Mouse (Mus musculus): ENCODE results near the gene Pnpt1. TPM values are rescaled to one million over a fixed set of nuclear protein-coding genes. Genes with fewer than 3 reads are reported as not detected.

Gene Pnpt1
- polyA plus RNA-seq (2015; fragmentation: Nextera tagmentation; extraction: Ambion mirVana): 25.1 and 26.9 TPM in 2 replicates

DNA sequence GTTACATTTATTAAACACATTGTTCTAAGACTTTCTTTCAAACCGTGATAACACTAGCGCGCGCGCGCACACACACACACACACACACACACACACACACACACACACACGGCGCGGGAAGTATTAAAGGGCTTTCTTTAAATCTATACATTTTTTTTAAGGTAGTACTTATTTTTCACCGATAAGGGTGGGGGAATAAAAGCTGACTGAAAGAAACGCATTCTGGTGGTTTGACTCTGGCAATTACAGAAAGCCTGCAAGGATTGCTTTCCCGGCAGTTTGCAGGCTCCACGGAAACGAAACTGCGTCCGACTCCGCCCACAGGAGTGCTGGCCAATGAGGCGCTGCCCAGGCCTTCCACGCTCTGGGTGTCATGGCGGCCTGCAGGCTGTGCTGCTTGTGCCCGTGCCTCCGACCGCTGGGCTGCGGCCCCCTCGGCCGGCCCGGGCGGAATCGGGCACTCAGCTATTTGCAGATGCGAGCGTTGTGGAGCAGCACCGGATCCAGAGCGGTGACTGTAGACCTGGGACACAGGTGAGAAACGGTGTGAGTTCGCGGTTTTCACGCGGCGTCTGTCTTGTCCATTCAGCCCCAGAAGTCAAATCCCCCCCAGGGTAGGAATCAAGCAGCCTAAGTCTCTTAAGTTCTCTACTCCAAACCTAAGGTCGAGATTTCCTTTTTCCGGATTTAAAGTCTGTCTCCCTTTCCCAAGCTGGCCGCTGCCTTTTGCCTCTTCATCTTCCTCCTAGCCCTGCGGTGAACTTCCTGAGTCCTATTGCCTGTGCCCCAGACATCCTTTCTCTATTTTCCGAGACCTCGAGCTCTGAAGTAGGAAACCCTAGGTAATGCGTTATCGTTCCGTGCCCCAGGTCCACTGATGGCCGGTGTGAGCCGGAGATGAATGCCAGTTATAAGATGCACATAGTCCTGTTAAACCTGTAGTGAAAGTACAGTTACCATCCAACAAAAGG lies at the start of gene Pnpt1:
Gene Pnpt1 (plus strand): TSS at position 360 of the 971 bp plus-strand sequence.
- Histone ChIP-seq H3K4me3 (peak within 1 kb of the TSS; percentile 98), H3K36me3 (peaks cover 17% of the 10 kb centered on the region), H3K9me3 (no peaks in the 10 kb centered on the region), H3K27me3 (no peaks in the 10 kb centered on the region), H3K9ac (peak within 1 kb of the TSS; percentile 87), H3K4me1 (replicated peaks) (peaks cover 10% of the 10 kb centered on the region), H3K4me2 (peak within 1 kb of the TSS; percentile 78), H3K27ac (replicated peaks) (peak within 1 kb of the TSS; percentile 82)
- ATAC-seq (ENCODE audit: low FRiP score, low read depth): peak; percentile 100
- WGBS: 5% methylated on average over 50 of the region's 50 CpGs

DNA sequence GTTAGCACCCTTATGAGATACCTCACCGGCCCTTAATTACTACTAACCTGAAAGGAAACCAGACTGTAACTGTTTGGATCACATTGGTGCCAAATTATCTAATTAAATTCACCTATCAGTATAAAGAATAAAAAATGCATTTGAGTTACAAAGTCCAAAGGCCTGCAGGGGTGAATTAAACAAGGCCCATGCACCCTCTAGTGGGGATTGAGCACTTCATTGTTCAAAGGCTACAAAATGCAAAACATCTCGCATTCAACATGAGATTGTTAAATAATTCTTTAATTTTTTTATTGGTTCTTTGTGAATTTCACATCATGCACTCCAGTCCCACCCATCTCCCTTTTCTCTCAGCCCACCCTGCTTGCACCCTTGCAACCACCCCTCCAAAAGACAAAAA lies 38.1 kb upstream of the Pnpt1 start:
- H3K27me3 ChIP-seq: no peaks in the 10 kb centered on the region
- H3K4me3 ChIP-seq: no peak overlapping the region
- H3K36me3 ChIP-seq: no peaks in the 10 kb centered on the region
- no peak for ATAC-seq (ENCODE audit: low FRiP score, low read depth)
- no peak overlapping the region for H3K4me2 ChIP-seq
- no peaks in the 10 kb centered on the region for H3K4me1 ChIP-seq (replicated peaks)
- no peaks in the 10 kb centered on the region for H3K9me3 ChIP-seq
- 86% methylated on average over 2 of the region's 2 CpGs for WGBS
- no peak overlapping the region for H3K9ac ChIP-seq
- no peak overlapping the region for H3K27ac ChIP-seq (replicated peaks)

DNA sequence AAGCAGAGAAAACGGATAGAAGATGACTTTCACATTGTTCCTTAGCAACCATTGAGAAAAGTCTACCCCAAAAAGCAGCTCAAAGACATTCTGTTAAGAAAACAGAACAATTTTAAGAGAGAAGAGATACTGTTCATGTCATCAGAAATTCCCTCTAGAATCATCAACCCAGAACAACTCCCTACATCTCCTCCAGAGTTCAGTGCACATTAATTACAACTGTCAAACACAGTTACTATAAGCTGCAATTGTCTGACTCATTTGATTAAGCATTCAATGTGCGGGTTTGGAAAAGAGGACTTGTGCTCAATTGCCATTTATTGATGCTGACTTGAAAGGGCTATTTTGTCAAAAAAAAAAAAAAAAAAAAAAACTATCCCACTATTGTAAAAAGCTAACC lies 31.6 kb upstream of the Pnpt1 start:
- Histone ChIP-seq H3K36me3 (no peaks in the 10 kb centered on the region), H3K9me3 (no peaks in the 10 kb centered on the region), H3K9ac (no peak overlapping the region), H3K4me1 (replicated peaks) (no peaks in the 10 kb centered on the region), H3K4me2 (no peak overlapping the region), H3K27ac (replicated peaks) (no peak overlapping the region), H3K27me3 (no peaks in the 10 kb centered on the region), H3K4me3 (no peak overlapping the region)
- ATAC-seq (ENCODE audit: low FRiP score, low read depth): no peak
- 19% methylated on average over 2 of the region's 2 CpGs for WGBS

DNA sequence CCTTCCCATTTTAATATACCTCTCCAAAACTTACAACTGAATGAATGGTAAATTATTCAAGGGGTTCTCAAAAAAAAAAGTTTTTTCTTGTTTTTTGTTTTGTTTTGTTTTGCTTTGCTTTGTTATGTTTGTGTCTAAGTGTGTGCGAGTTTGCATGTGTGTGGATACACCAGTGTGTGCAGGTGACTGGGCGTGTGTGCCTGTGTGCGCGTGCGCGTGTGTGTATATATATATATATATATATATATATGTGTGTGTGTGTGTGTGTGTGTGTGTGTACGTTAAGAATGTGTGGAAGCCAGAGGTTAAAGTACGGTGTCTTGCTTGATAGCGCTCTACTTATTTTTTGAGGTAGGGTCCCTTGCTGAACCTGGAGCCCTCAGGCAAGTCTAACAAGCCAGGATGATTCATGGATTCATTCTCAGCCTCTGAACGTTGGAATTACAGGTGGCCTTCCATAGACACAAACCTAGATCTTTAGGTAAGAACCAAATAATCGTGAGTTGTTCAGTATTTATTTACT lies 621 bp upstream of the Pnpt1 start:
- peaks cover 10% of the 10 kb centered on the region for H3K4me1 ChIP-seq (replicated peaks)
- ATAC-seq (ENCODE audit: low FRiP score, low read depth): peak; percentile 70
- WGBS: 60% methylated on average over 11 of the region's 11 CpGs
- H3K9me3 ChIP-seq: no peaks in the 10 kb centered on the region
- peak overlapping the region; percentile 98 for H3K4me3 ChIP-seq
- H3K27ac ChIP-seq (replicated peaks): peak overlapping the region; percentile 82
- no peaks in the 10 kb centered on the region for H3K27me3 ChIP-seq
- H3K9ac ChIP-seq: peak overlapping the region; percentile 87
- H3K36me3 ChIP-seq: peaks cover 15% of the 10 kb centered on the region
- H3K4me2 ChIP-seq: peak overlapping the region; percentile 78

GRCm38 (mm10) chr11:29140671-29141070 lies 10.1 kb downstream of the Pnpt1 start:
- no peaks in the 10 kb centered on the region for H3K9me3 ChIP-seq
- no peak for ATAC-seq (ENCODE audit: low FRiP score, low read depth)
- H3K36me3 ChIP-seq: peaks cover 38% of the 10 kb centered on the region
- 58% methylated on average over 1 of the region's 1 CpGs for WGBS
- no peak overlapping the region for H3K4me3 ChIP-seq
- no peaks in the 10 kb centered on the region for H3K4me1 ChIP-seq (replicated peaks)
- no peak overlapping the region for H3K4me2 ChIP-seq
- no peak overlapping the region for H3K9ac ChIP-seq
- no peaks in the 10 kb centered on the region for H3K27me3 ChIP-seq
- no peak overlapping the region for H3K27ac ChIP-seq (replicated peaks)

DNA sequence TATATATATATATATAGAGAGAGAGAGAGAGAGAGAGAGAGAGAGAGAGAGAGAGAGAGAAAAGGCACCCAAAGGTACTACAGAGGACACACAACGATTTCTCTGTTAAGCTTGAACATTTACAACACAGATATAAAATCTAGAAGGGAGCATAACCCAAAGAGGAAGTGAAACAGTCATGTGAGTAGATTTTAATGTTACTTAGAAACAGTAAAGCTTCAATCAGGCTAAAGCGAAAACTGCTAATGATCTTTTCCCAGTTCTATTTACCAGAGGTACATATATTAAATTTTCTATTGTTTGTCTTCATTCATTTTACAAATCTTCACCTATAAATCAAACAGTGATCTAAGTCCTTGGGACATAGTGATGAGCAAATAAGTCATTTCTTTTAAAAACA lies 18.4 kb downstream of the Pnpt1 start:
- Histone ChIP-seq H3K27ac (replicated peaks) (no peak overlapping the region), H3K4me1 (replicated peaks) (no peaks in the 10 kb centered on the region), H3K36me3 (peaks cover 43% of the 10 kb centered on the region), H3K27me3 (no peaks in the 10 kb centered on the region), H3K9me3 (no peaks in the 10 kb centered on the region), H3K9ac (no peak overlapping the region), H3K4me2 (no peak overlapping the region), H3K4me3 (no peak overlapping the region)
- WGBS: 93% methylated on average over 2 of the region's 2 CpGs
- no peak for ATAC-seq (ENCODE audit: low FRiP score, low read depth)

GRCm38 (mm10) chr11:29163569-29163968 lies 33.0 kb downstream of the Pnpt1 start:
- no peak overlapping the region for H3K9ac ChIP-seq
- H3K36me3 ChIP-seq: peaks cover 20% of the 10 kb centered on the region; the same call in 1 of the 2 replicates
- H3K27ac ChIP-seq (replicated peaks): no peak overlapping the region
- H3K4me1 ChIP-seq (replicated peaks): no peaks in the 10 kb centered on the region
- H3K4me2 ChIP-seq: no peak overlapping the region
- H3K27me3 ChIP-seq: no peaks in the 10 kb centered on the region
- no peak for ATAC-seq (ENCODE audit: low FRiP score, low read depth)
- 96% methylated on average over 4 of the region's 4 CpGs for WGBS
- H3K9me3 ChIP-seq: no peaks in the 10 kb centered on the region
- no peak overlapping the region for H3K4me3 ChIP-seq

- no peaks in the 10 kb centered on the region for H3K36me3 ChIP-seq
- peak overlapping the region; percentile 81 for H3K9ac ChIP-seq
- H3K27ac ChIP-seq (replicated peaks): peak overlapping the region; percentile 95
- H3K4me3 ChIP-seq: peak overlapping the region; percentile 75
- H3K27me3 ChIP-seq: no peaks in the 10 kb centered on the region
- peak overlapping the region; percentile 84 for H3K4me2 ChIP-seq
- under 1% methylated on average over 34 of the region's 34 CpGs for WGBS
- ATAC-seq (ENCODE audit: low FRiP score, low read depth): peak; percentile 32
- peaks cover 26% of the 10 kb centered on the region for H3K4me1 ChIP-seq (replicated peaks)
- no peaks in the 10 kb centered on the region for H3K9me3 ChIP-seq
Observed at GRCm38 (mm10) chr11:29171959-29172391, 41.4 kb downstream of the Pnpt1 start.

DNA sequence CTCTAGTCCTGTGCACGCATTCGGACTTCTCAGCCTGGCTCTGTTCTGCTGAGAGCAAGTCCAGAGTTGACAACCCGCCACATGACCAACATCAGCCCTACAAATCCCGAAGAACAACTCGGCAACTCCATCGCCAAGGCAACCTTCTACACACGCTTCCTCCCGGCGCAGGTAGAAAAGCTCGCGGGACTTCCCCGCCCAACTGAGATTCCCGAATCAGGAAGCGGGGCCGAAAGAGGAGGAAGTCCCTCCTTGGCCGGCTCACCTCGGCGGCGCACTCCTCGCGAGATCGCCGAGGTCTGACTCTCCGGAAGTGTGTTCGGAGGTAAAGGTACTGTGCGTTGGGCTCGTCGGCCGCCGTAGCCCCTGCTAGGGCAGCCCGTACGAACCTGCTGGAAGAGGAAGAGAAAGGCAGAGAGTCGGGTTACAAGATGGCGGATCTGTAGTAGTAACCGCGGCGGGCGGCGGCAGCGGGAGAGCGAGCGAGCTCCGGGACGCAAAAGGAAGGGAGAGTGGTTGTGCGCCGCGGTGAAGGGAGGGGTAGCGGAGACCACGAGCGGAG lies 42.1 kb downstream of the Pnpt1 start, which contains the start of gene Ppp4r3b:
Gene Ppp4r3b (plus strand): TSS at position 328 of the 562 bp plus-strand sequence.
- no peaks in the 10 kb centered on the region for H3K36me3 ChIP-seq
- peak; percentile 99 for ATAC-seq (ENCODE audit: low FRiP score, low read depth)
- peak within 1 kb of the TSS; percentile 95 for H3K27ac ChIP-seq (replicated peaks)
- peaks cover 26% of the 10 kb centered on the region for H3K4me1 ChIP-seq (replicated peaks)
- H3K9ac ChIP-seq: peak within 1 kb of the TSS; percentile 81
- peak within 1 kb of the TSS; percentile 75 for H3K4me3 ChIP-seq
- no peaks in the 10 kb centered on the region for H3K9me3 ChIP-seq
- H3K4me2 ChIP-seq: peak within 1 kb of the TSS; percentile 86
- no peaks in the 10 kb centered on the region for H3K27me3 ChIP-seq
- under 1% methylated on average over 50 of the region's 50 CpGs for WGBS

DNA sequence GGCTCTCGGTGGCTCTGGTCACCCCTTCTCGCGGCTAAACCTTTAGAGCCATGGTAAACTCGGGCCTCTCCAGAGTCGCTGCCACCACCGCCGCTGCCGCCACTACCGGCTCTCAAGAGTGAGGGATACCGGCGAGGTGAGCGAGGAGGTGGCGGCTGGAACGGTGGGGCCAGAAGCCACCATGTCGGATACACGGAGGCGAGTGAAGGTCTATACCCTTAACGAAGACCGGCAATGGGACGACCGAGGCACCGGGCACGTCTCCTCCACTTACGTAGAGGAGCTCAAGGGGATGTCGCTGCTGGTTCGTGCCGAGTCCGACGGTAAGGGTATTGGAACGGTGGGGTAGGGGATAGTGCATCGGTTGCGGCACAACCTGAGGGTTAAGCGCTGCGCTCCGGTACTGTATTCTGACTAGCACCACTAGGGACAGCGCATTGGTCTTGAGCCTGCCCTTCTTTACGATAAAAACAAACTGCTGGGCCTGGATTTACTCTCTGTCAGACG lies 42.6 kb downstream of the Pnpt1 start:
- WGBS: under 1% methylated on average over 38 of the region's 38 CpGs
- Histone ChIP-seq H3K9ac (peak overlapping the region; percentile 81), H3K27ac (replicated peaks) (peak overlapping the region; percentile 95), H3K36me3 (no peaks in the 10 kb centered on the region), H3K9me3 (no peaks in the 10 kb centered on the region), H3K4me2 (peak overlapping the region; percentile 86), H3K4me3 (peak overlapping the region; percentile 75), H3K27me3 (no peaks in the 10 kb centered on the region), H3K4me1 (replicated peaks) (peaks cover 26% of the 10 kb centered on the region)
- peak; percentile 68 for ATAC-seq (ENCODE audit: low FRiP score, low read depth)

GRCm38 (mm10) chr11:29173706-29174436 lies 43.3 kb downstream of the Pnpt1 start:
- peaks cover 26% of the 10 kb centered on the region for H3K4me1 ChIP-seq (replicated peaks)
- H3K4me3 ChIP-seq: peak overlapping the region; percentile 75
- no peaks in the 10 kb centered on the region for H3K9me3 ChIP-seq
- H3K36me3 ChIP-seq: no peaks in the 10 kb centered on the region
- no peak for ATAC-seq (ENCODE audit: low FRiP score, low read depth)
- H3K27me3 ChIP-seq: no peaks in the 10 kb centered on the region
- WGBS: 6% methylated on average over 13 of the region's 13 CpGs
- peak overlapping the region; percentile 95 for H3K27ac ChIP-seq (replicated peaks)
- H3K4me2 ChIP-seq: peak overlapping the region; percentile 86
- peak overlapping the region; percentile 81 for H3K9ac ChIP-seq
